Mouse (Mus musculus): ENCODE measurements around the gene Fastk.

Gene Fastk

GRCm38 (mm10) chr5:24424004-24424781 is 20.9 kb downstream of the Fastk start:
- in situ Hi-C loops (cut with MboI, MseI): no loop called here

GRCm38 (mm10) chr5:24423129-24424003 is 21.7 kb downstream of the Fastk start, which contains the start of the genes Cdk5 and Slc4a2:
TSS of gene Cdk5 (minus strand) at chr5:24423530.
TSS of gene Slc4a2 (plus strand) at chr5:24423837.
- in situ Hi-C loops (cut with MboI, MseI): no loop called here

- in situ Hi-C loops (cut with MboI, MseI): no loop called here
These were observed 24.7 kb downstream of the Fastk start for GRCm38 (mm10) chr5:24420381-24420780.

- in situ Hi-C loops (cut with MboI, MseI): no loop called here
These were observed 27.5 kb downstream of the Fastk start for GRCm38 (mm10) chr5:24417587-24417986.

- in situ Hi-C loops (cut with MboI, MseI): no loop called here
These were observed 28.8 kb downstream of the Fastk start for GRCm38 (mm10) chr5:24416222-24416736.

GRCm38 (mm10) chr5:24413938-24414337 is 31.1 kb downstream of the Fastk start:
- in situ Hi-C loops (cut with MboI, MseI): no loop called here

- in situ Hi-C loops (cut with MboI, MseI): no loop called here
These were observed 31.9 kb downstream of the Fastk start, which contains the start of gene Asic3 for GRCm38 (mm10) chr5:24413042-24413693. TSS of gene Asic3 (plus strand) at chr5:24413392.

GRCm38 (mm10) chr5:24412063-24412462 is 33.0 kb downstream of the Fastk start:
- in situ Hi-C loops (cut with MboI, MseI): no loop called here

- in situ Hi-C loops (cut with MboI, MseI): no loop called here
These were observed 35.6 kb downstream of the Fastk start for GRCm38 (mm10) chr5:24409466-24409865.

GRCm38 (mm10) chr5:24408651-24409050 is 36.4 kb downstream of the Fastk start:
- in situ Hi-C loops (cut with MboI, MseI): no loop called here

GRCm38 (mm10) chr5:24405389-24405876 is 39.7 kb downstream of the Fastk start:
- in situ Hi-C loops (cut with MboI, MseI): no loop called here

GRCm38 (mm10) chr5:24404594-24405360 is 40.3 kb downstream of the Fastk start:
- in situ Hi-C loops (cut with MboI, MseI): no loop called here

- in situ Hi-C loops (cut with MboI, MseI): no loop called here
These were observed 43.1 kb downstream of the Fastk start for GRCm38 (mm10) chr5:24401969-24402368.

GRCm38 (mm10) chr5:24400911-24401605 is 44.0 kb downstream of the Fastk start:
- in situ Hi-C loops (cut with MboI, MseI): no loop called here

GRCm38 (mm10) chr5:24400362-24400761 is 44.7 kb downstream of the Fastk start:
- in situ Hi-C loops (cut with MboI, MseI): no loop called here

- in situ Hi-C loops (cut with MboI, MseI): loop anchor here (5.0 to 25.0 kb wide), 2 partner anchors 967 to 1012 kb away; partner anchors contain the start of gene Kmt2e
These were observed 45.4 kb downstream of the Fastk start for GRCm38 (mm10) chr5:24399686-24400085.

GRCm38 (mm10) chr5:24396254-24396653 is 48.8 kb downstream of the Fastk start:
- in situ Hi-C loops (cut with MboI, MseI): loop anchor here (5.0 to 25.0 kb wide), 2 partner anchors 964 to 1009 kb away; partner anchors contain the start of gene Kmt2e

- in situ Hi-C loops (cut with MboI, MseI): loop anchor here (25.0 kb wide), 1 partner anchor 1007 kb away; no protein-coding TSS in a partner anchor
These were observed 50.8 kb downstream of the Fastk start for GRCm38 (mm10) chr5:24394165-24394894.

GRCm38 (mm10) chr5:24393392-24393997 is 51.6 kb downstream of the Fastk start, which contains the start of gene Abcb8:
TSS of gene Abcb8 (plus strand) at chr5:24393663.
- in situ Hi-C loops (cut with MboI, MseI): loop anchor here (25.0 kb wide), 1 partner anchor 1006 kb away; no protein-coding TSS in a partner anchor

Measured in T-helper 1 cell (primary cell).